Mouse (Mus musculus) skeletal muscle tissue, postnatal 0 days (tissue): ENCODE results near the gene Tmprss12. TPM values are rescaled to one million over a fixed set of nuclear protein-coding genes. Genes with fewer than 3 reads are reported as not detected.

Experiments used
- polyA plus RNA-seq: library from polyadenylated mRNA; unstranded; fragments of >200 nt; fragmentation: Nextera tagmentation; extraction: Ambion mirVana; gene quantifications from 2 replicates; pipeline ENCODE4 v1.2.1, GENCODE M21; 2015

Tmprss12 gene
- not detected in 2 replicates for polyA plus RNA-seq

GRCm38 (mm10) chr15:100280626-100281025 lies at the start of gene Tmprss12:
Gene Tmprss12, plus strand, starts transcription at chr15:100280837.

DNA sequence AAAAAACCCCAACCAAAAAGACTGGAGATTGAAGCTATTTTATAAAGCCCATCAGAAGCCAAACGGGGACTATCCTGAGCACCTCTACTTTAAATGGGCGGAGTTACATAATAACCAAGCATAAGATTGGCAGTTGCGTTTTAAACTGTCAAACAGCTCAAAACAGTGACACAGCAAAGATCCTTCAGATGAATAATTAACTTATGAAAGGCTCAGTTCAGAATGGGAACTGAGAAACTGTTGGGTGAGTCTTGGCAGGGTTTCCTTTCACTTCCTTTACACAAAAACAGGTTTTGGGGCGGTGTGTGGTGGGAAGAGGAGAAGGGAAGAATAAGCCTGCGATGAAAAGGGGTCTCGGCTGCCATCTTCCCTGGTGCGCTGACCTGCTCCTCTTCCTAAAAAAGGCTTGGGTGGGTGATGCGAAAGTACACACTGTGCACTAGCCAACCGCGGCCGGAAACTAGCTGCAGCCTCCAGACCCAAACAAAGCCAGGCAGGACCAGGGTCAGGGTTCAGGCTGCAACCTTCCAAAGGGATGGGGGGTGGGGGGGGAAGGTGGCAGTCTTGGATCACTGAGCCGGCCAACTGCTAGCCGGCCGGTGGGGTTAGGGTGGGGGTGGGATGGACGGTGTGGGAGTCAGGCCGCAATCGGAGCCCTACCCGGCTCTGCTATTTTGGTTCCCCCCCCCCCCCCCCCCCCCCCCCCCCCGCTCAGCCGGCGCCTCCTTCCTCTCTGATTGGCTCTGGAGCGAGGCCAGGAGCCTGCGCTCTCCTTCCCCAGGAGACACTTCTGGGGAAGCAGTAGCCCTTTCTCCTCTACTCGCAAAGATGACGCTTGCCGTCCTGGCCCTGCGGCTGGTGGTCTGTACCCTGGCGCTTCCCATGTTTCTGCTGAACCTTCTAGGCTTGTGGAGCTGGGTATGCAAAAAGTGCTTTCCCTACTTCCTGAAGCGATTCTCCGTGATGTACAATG lies 23.7 kb downstream of the Tmprss12 start, which contains the start of gene Mettl7a1:
Mettl7a1 (plus strand) TSS at position 122 of the 973 bp plus-strand sequence.

GRCm38 (mm10) chr15:100334629-100335028 lies 54.0 kb downstream of the Tmprss12 start, which contains the start of gene Mettl7a3:
Gene Mettl7a3, plus strand, starts transcription at chr15:100334929.

Other genes with a start within 250 kb of the Tmprss12 start
- 5.0 and 6.0 TPM in 2 replicates for gene Dip2b, start 242.2 kb upstream of the Tmprss12 start, polyA plus RNA-seq
- gene Atf1, start 53.0 kb upstream of the Tmprss12 start, polyA plus RNA-seq: 37.7 and 41.9 TPM in 2 replicates
- 3.0 and 4.1 TPM in 2 replicates for gene Mettl7a1, start 23.3 kb downstream of the Tmprss12 start, polyA plus RNA-seq
- gene Mettl7a3, start 54.1 kb downstream of the Tmprss12 start, polyA plus RNA-seq: 0.09 TPM in 1 of 2 replicates, not detected in the other
- not detected in 2 replicates for gene Methig1, start 72.3 kb downstream of the Tmprss12 start, polyA plus RNA-seq
- gene Mettl7a2, start 72.4 kb downstream of the Tmprss12 start, polyA plus RNA-seq: not detected in 2 replicates
- gene Higd1c, start 83.7 kb downstream of the Tmprss12 start, polyA plus RNA-seq: not detected in 2 replicates
- 0.12 TPM in 1 of 2 replicates, not detected in the other for gene Gm5475, start 141.3 kb downstream of the Tmprss12 start, polyA plus RNA-seq
- gene Slc11a2, start 144.2 kb downstream of the Tmprss12 start, polyA plus RNA-seq: 6.4 and 10.4 TPM in 2 replicates
- gene Letmd1, start 188.2 kb downstream of the Tmprss12 start, polyA plus RNA-seq: 18.3 and 19.7 TPM in 2 replicates
- gene Csrnp2, start 214.7 kb downstream of the Tmprss12 start, polyA plus RNA-seq: 4.5 and 4.8 TPM in 2 replicates